Mouse (Mus musculus): ENCODE measurements around the gene Ctbp1. TPM values are rescaled to one million over a fixed set of nuclear protein-coding genes. Genes with fewer than 3 reads are reported as not detected.

Ctbp1 gene
- polyA plus RNA-seq, 1 experiment, result 332 TPM

GRCm38 (mm10) chr5:33218746-33219449, 55.9 kb downstream of the Ctbp1 start:
- DNase-seq, result no peak
- Histone ChIP-seq H3K4me1 (ENCODE audit: control insufficient read depth, insufficient read depth, low read length) (peaks cover 11% of the 10 kb centered on the region), H3K4me3 (replicated peaks; ENCODE audit: extremely low read depth, low read depth, low read length) (no peak overlapping the region)
- 59% methylated on average over 20 of the region's 20 CpGs for WGBS
- no peak for TF ChIP-seq POLR2A (IDR thresholded peaks at IDR 0.05; ENCODE audit: borderline replicate concordance, extremely low read depth, low read depth, low read length)
- TF ChIP-seq CTCF (IDR thresholded peaks at IDR 0.05; ENCODE audit: insufficient read depth, low read length), result no peak

DNA sequence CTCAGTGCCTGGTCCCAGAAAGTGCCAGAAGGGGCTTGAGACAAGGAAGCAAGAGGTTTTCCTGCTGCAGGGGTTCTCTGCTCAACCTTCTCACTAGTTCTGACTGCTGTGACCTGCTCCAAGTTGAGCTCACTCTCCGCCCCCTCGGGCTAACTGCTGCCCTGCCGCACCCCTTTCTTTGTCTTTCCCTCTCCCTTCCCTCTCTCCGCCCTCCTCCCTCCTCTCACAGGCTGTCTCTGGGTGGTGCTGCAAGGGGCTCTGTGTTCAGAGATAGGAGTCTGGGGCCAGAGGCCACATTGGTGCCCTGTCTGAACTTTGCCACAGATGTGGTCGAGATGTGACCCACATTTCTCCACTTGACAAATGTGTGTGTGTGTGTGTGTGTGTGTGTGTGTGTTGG, 56.7 kb downstream of the Ctbp1 start, which contains the start of gene Spon2:
Gene Spon2 (minus strand): TSS at position 375 of the 400 bp plus-strand sequence.
- no peak for DNase-seq
- H3K4me3 ChIP-seq (replicated peaks; ENCODE audit: extremely low read depth, low read depth, low read length), result no peak within 1 kb of the TSS
- WGBS, result 17% methylated on average over 5 of the region's 5 CpGs

DNA sequence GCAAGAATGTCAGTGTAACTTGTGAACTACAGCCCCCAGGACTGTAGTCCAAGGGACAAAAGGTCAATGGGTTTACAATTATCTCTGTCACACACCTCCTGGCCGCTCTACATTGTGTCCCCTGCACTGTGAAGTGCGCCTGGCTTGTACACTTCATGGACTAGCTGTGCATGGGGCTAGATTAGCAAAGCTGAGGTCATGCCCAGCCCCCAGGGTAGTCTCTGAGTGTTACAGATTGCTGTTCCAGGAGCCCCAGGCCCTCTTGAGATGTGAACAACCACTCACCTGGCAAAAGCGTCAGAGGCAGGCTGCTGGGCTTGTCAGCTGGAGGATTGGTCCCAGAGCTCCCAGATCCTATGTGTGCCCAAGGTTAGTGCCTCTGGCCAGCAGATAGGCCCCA, 57.1 kb downstream of the Ctbp1 start:
- TF ChIP-seq POLR2A (IDR thresholded peaks at IDR 0.05; ENCODE audit: borderline replicate concordance, extremely low read depth, low read depth, low read length), result no peak
- no peak for TF ChIP-seq CTCF (IDR thresholded peaks at IDR 0.05; ENCODE audit: insufficient read depth, low read length)
- Histone ChIP-seq H3K4me1 (ENCODE audit: control insufficient read depth, insufficient read depth, low read length) (peaks cover 9% of the 10 kb centered on the region), H3K4me3 (replicated peaks; ENCODE audit: extremely low read depth, low read depth, low read length) (no peak overlapping the region)
- no peak for DNase-seq
- 54% methylated on average over 3 of the region's 3 CpGs for WGBS

More for the DNA sequence above, 56.7 kb downstream of the Ctbp1 start, which contains the start of gene Spon2:
- peaks cover 10% of the 10 kb centered on the region for H3K4me1 ChIP-seq (ENCODE audit: control insufficient read depth, insufficient read depth, low read length)
- no peak for TF ChIP-seq CTCF (IDR thresholded peaks at IDR 0.05; ENCODE audit: insufficient read depth, low read length)
- no peak for TF ChIP-seq POLR2A (IDR thresholded peaks at IDR 0.05; ENCODE audit: borderline replicate concordance, extremely low read depth, low read depth, low read length)

- 62% methylated on average over 4 of the region's 4 CpGs for WGBS
- TF ChIP-seq POLR2A (IDR thresholded peaks at IDR 0.05; ENCODE audit: borderline replicate concordance, extremely low read depth, low read depth, low read length) (no peak), CTCF (IDR thresholded peaks at IDR 0.05; ENCODE audit: insufficient read depth, low read length) (no peak)
- no peak for DNase-seq
These were observed 60.1 kb downstream of the Ctbp1 start for GRCm38 (mm10) chr5:33214723-33215122.

GRCm38 (mm10) chr5:33211254-33211653, 63.5 kb downstream of the Ctbp1 start:
- Histone ChIP-seq H3K4me3 (replicated peaks; ENCODE audit: extremely low read depth, low read depth, low read length) (no peak overlapping the region), H3K4me1 (ENCODE audit: control insufficient read depth, insufficient read depth, low read length) (no peaks in the 10 kb centered on the region)
- 72% methylated on average over 5 of the region's 5 CpGs for WGBS
- no peak for DNase-seq
- TF ChIP-seq CTCF (IDR thresholded peaks at IDR 0.05; ENCODE audit: insufficient read depth, low read length), result no peak
- TF ChIP-seq POLR2A (IDR thresholded peaks at IDR 0.05; ENCODE audit: borderline replicate concordance, extremely low read depth, low read depth, low read length), result no peak

More at GRCm38 (mm10) chr5:33214723-33215122, 60.1 kb downstream of the Ctbp1 start:
- no peak overlapping the region for H3K4me3 ChIP-seq (replicated peaks; ENCODE audit: extremely low read depth, low read depth, low read length)
- peaks cover 3% of the 10 kb centered on the region; the same call in 1 of the 2 replicates for H3K4me1 ChIP-seq (ENCODE audit: control insufficient read depth, insufficient read depth, low read length)

DNA sequence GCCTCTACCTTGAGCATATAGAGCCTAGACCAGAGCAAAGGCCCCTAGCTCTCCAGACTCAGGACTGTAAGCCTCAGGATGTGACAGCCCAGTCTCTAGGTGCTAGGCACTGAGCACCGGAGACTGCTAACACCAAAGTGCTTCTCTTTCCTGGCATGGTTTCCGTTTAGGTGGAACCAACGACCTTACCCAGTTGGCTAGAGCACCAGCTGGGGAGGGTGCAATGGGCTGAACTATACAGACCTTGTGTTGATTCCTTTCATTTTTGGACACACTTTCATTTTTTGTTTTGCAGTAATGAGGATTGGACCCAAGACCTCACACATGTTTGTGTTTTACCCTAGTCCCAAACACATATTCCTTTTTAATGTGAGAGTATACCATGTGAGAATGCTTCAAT, 64.3 kb downstream of the Ctbp1 start:
- 60% methylated on average over 3 of the region's 3 CpGs for WGBS
- TF ChIP-seq CTCF (IDR thresholded peaks at IDR 0.05; ENCODE audit: insufficient read depth, low read length) (no peak), POLR2A (IDR thresholded peaks at IDR 0.05; ENCODE audit: borderline replicate concordance, extremely low read depth, low read depth, low read length) (no peak)
- Histone ChIP-seq H3K4me1 (ENCODE audit: control insufficient read depth, insufficient read depth, low read length) (no peaks in the 10 kb centered on the region), H3K4me3 (replicated peaks; ENCODE audit: extremely low read depth, low read depth, low read length) (no peak overlapping the region)
- no peak for DNase-seq

GRCm38 (mm10) chr5:33208533-33209245, 66.1 kb downstream of the Ctbp1 start:
- DNase-seq, result no peak
- Histone ChIP-seq H3K4me3 (replicated peaks; ENCODE audit: extremely low read depth, low read depth, low read length) (no peak overlapping the region), H3K4me1 (ENCODE audit: control insufficient read depth, insufficient read depth, low read length) (peaks cover 3% of the 10 kb centered on the region; the same call in 1 of the 2 replicates)
- 57% methylated on average over 14 of the region's 14 CpGs for WGBS
- no peak for TF ChIP-seq POLR2A (IDR thresholded peaks at IDR 0.05; ENCODE audit: borderline replicate concordance, extremely low read depth, low read depth, low read length)
- no peak for TF ChIP-seq CTCF (IDR thresholded peaks at IDR 0.05; ENCODE audit: insufficient read depth, low read length)

DNA sequence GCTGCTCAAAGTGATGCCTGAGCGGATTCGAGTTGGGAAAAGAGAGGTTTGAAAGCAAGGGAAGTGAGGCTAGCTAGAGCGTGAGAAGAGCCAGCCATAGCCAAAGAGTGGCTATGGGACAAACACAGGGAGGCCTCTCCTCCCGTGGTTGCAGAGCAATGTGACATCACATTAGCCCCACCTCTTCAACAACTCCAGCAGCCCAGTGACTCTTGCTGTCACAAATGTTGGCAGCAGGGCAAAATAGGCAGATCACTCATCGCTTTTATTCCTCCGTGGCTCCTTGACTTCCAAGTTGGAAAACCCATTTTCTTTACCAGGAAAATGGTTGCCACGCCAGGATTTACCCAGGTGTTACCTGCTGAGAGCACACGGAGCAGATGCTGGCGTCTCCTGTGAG, 67.7 kb downstream of the Ctbp1 start:
- H3K4me1 ChIP-seq (ENCODE audit: control insufficient read depth, insufficient read depth, low read length), result peaks cover 3% of the 10 kb centered on the region; the same call in 1 of the 2 replicates
- WGBS, result 50% methylated on average over 9 of the region's 9 CpGs
- no peak for DNase-seq
- no peak for TF ChIP-seq POLR2A (IDR thresholded peaks at IDR 0.05; ENCODE audit: borderline replicate concordance, extremely low read depth, low read depth, low read length)
- TF ChIP-seq CTCF (IDR thresholded peaks at IDR 0.05; ENCODE audit: insufficient read depth, low read length), result no peak
- no peak overlapping the region for H3K4me3 ChIP-seq (replicated peaks; ENCODE audit: extremely low read depth, low read depth, low read length)

GRCm38 (mm10) chr5:33206328-33206727, 68.5 kb downstream of the Ctbp1 start:
- no peak for DNase-seq
- WGBS, result 85% methylated on average over 7 of the region's 7 CpGs
- H3K4me1 ChIP-seq (ENCODE audit: control insufficient read depth, insufficient read depth, low read length), result peaks cover 3% of the 10 kb centered on the region; the same call in 1 of the 2 replicates
- TF ChIP-seq POLR2A (IDR thresholded peaks at IDR 0.05; ENCODE audit: borderline replicate concordance, extremely low read depth, low read depth, low read length) (no peak), CTCF (IDR thresholded peaks at IDR 0.05; ENCODE audit: insufficient read depth, low read length) (no peak)
- H3K4me3 ChIP-seq (replicated peaks; ENCODE audit: extremely low read depth, low read depth, low read length), result no peak overlapping the region
